Mouse (Mus musculus): ENCODE measurements around the gene Hist1h2ah.

Hist1h2ah gene

GRCm38 (mm10) chr13:22008707-22009106 is 26.7 kb downstream of the Hist1h2ah start:
- DNase-seq (ENCODE audit: low spot score) = no peak

GRCm38 (mm10) chr13:22007872-22008271 is 27.5 kb downstream of the Hist1h2ah start:
- DNase-seq (ENCODE audit: low spot score) = no peak

GRCm38 (mm10) chr13:22007121-22007510 is 28.3 kb downstream of the Hist1h2ah start:
- no peak for DNase-seq (ENCODE audit: low spot score)

- DNase-seq (ENCODE audit: low spot score) = no peak
Observed at GRCm38 (mm10) chr13:22006334-22007120, 28.8 kb downstream of the Hist1h2ah start.

- no peak for DNase-seq (ENCODE audit: low spot score)
Observed at GRCm38 (mm10) chr13:22005605-22006333, 29.6 kb downstream of the Hist1h2ah start.

- no peak for DNase-seq (ENCODE audit: low spot score)
Observed at GRCm38 (mm10) chr13:22001823-22002222, 33.5 kb downstream of the Hist1h2ah start.

- DNase-seq (ENCODE audit: low spot score) = no peak
Observed at GRCm38 (mm10) chr13:22001346-22001745, 34.0 kb downstream of the Hist1h2ah start.

- no peak for DNase-seq (ENCODE audit: low spot score)
Observed at GRCm38 (mm10) chr13:21999147-21999546, 36.2 kb downstream of the Hist1h2ah start.

GRCm38 (mm10) chr13:21998412-21998811 is 37.0 kb downstream of the Hist1h2ah start:
- DNase-seq (ENCODE audit: low spot score) = no peak

GRCm38 (mm10) chr13:21997821-21998220 is 37.5 kb downstream of the Hist1h2ah start:
- no peak for DNase-seq (ENCODE audit: low spot score)

- no peak for DNase-seq (ENCODE audit: low spot score)
Observed at GRCm38 (mm10) chr13:21997201-21997820, 38.1 kb downstream of the Hist1h2ah start.

- no peak for DNase-seq (ENCODE audit: low spot score)
Observed at GRCm38 (mm10) chr13:21996840-21997185, 38.6 kb downstream of the Hist1h2ah start.

GRCm38 (mm10) chr13:21996101-21996839 is 39.1 kb downstream of the Hist1h2ah start:
- no peak for DNase-seq (ENCODE audit: low spot score)

- no peak for DNase-seq (ENCODE audit: low spot score)
Observed at GRCm38 (mm10) chr13:21995331-21995914, 39.9 kb downstream of the Hist1h2ah start.

- no peak for DNase-seq (ENCODE audit: low spot score)
Observed at GRCm38 (mm10) chr13:21994896-21995295, 40.5 kb downstream of the Hist1h2ah start.

GRCm38 (mm10) chr13:21993957-21994738 is 41.2 kb downstream of the Hist1h2ah start:
- no peak for DNase-seq (ENCODE audit: low spot score)

- DNase-seq (ENCODE audit: low spot score) = no peak
Observed at GRCm38 (mm10) chr13:21992550-21992949, 42.8 kb downstream of the Hist1h2ah start.
